Mouse (Mus musculus): ENCODE results near the gene Hsd3b7.
"Not testable (repeated sequence)": the region's sequence is repeated elsewhere in the genome, so short reads cannot be mapped to it uniquely, and the experiment has no call there.

Hsd3b7 gene

GRCm38 (mm10) chr7:127817053-127817452 lies 16.6 kb downstream of the Hsd3b7 start:
- no peak for DNase-seq (ENCODE audit: inconsistent ontology term)

DNA sequence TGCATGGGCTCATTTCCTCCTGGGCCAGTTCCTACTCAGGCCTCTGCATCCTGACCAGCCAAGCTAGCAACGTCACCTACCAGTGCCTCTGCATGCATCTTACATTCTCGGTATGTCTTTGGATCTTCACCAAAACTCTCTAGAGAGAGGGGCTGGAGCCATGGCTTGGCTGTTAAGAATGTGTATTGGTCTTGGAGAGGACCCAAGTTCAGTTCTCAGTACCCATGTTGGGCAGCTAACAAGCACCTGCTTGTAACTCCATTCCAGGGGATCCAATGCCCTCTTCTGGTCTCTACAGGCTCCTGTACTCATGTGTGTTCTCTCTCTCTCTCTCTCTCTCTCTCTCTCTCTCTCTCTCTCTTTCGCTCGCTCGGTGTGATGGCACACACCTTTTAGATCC lies 17.4 kb downstream of the Hsd3b7 start:
- no peak for DNase-seq (ENCODE audit: inconsistent ontology term)

GRCm38 (mm10) chr7:127820836-127821509 lies 20.6 kb downstream of the Hsd3b7 start:
- no peak for DNase-seq (ENCODE audit: inconsistent ontology term)

GRCm38 (mm10) chr7:127822494-127822893 lies 22.1 kb downstream of the Hsd3b7 start:
- DNase-seq (ENCODE audit: inconsistent ontology term): no peak

DNA sequence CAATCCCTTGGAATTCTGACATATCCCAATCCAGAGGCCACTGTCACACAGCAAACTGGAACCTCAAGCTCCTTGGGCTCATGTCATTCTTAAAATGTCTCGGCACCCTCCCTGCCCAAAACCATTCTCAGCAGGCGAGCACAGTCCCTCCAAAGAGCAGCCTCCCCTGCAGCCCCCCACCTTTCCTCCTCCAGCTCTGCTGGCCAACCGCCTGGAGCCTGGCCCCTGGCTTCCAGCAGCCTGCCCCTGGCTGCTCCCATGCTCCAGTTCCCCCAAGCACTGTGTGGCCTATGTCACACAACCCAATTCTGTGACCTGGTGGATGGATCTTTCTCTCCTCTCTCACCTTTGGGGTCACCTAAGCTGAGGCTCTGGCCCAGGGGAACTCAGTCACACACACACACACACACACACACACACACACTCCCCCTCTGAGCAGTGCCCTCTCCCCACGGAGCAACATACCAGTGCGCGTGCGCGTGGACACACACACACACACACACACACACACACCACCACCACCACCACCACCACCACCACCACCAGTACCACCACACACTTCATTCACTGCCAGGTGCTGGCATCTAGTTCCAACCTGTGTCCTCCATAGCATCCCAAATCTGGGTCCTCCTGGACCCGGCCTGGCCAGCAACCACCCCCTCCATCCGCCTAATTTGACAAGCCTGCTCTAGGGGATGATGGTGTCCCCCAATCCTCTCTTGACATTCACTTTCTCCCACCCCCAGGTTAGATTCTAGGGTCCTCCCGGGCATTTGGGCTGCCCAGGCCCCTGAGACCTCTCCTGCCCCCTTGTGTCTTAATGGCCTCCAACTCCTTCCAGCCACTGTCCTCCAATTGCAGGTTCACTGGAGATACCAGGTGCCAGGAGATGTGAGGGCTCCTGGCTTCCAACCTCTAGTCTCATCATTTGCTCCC lies 23.1 kb downstream of the Hsd3b7 start:
- no peak for DNase-seq (ENCODE audit: inconsistent ontology term)

GRCm38 (mm10) chr7:127824176-127824871 lies 23.9 kb downstream of the Hsd3b7 start, which contains the start of the genes Stx4a and Stx1b:
TSS of gene Stx4a (plus strand) at chr7:127824294.
TSS of gene Stx1b (minus strand) at chr7:127824549.
- peak; percentile 79 for DNase-seq (ENCODE audit: inconsistent ontology term)

DNA sequence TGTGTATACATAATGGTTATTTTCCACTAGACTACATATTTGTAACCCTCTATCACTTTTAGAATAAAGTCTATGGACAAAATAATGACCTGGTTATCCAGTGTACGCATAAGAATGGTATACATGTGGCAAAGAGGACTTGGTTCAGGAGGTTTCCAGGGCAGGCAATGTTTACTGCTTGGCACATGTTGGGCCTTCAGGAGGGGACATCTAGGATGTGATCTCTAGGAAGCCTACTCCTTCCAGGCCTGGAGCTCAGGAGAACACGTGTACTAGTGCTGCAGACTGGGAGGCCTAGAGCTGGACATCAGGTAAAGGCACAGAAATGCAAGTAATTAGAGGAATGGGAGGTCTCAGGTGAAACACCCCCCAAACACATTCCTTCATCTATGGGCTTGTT lies 35.1 kb downstream of the Hsd3b7 start:
- no peak for DNase-seq (ENCODE audit: inconsistent ontology term)

GRCm38 (mm10) chr7:127837473-127837872 lies 37.1 kb downstream of the Hsd3b7 start:
- DNase-seq (ENCODE audit: inconsistent ontology term): no peak

DNA sequence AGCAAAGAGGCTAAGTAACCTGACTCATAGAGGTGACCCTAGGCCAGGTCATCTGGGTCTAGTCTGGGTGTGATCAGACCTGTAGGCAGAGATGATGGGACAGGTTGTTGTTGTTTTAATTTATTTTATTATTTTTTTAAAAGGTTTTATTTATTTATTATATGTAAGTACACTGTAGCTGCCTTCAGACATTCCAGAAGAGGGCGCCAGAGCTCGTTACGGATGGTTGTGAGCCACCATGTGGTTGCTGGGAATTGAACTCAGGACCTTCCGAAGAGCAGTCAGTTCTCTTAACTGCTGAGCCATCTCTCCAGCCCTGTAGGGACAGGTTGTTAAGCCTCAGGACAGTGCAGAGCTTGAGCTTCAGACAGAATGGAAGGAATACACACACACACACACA lies 37.5 kb downstream of the Hsd3b7 start:
- not testable (repeated sequence) for DNase-seq (ENCODE audit: inconsistent ontology term)

- DNase-seq (ENCODE audit: inconsistent ontology term): not testable (repeated sequence)
These were observed 39.6 kb downstream of the Hsd3b7 start for GRCm38 (mm10) chr7:127840031-127840430.

GRCm38 (mm10) chr7:127840886-127841285 lies 40.5 kb downstream of the Hsd3b7 start:
- DNase-seq (ENCODE audit: inconsistent ontology term): no peak

DNA sequence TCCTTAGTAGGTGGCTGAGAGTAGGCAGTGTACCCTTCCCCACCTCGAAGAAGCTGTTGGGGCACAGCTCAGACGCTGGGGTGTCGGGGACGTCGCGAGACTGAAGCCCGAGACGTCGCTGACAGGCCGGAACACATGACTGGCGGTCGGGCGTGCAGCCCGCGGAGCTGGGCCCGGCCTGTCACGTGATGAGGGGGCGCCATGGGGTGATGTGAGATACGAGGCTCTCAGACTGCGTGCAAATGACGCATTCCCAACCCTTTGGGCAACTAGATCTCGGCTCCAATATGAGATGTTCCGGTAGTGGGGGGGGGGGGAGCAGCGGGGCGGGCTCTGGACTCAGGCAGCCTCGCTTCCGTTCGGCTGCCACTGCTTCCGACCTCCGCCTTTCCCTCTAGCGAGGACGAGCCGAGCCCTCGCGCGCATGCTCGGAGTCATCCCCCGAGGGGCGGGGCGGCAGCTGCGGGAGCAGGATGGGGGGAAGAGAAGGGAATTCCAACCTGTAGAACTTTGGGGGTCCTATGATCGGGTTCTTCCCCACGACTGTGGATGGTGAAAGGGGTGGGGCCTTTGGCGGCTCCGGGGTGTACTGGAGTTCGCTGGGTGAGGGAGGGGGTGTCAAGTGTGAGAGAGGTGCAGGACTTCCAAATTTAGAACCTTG lies 41.1 kb downstream of the Hsd3b7 start:
- peak; percentile 97 for DNase-seq (ENCODE audit: inconsistent ontology term)

GRCm38 (mm10) chr7:127842001-127842718 lies 41.8 kb downstream of the Hsd3b7 start:
- peak; percentile 79 for DNase-seq (ENCODE audit: inconsistent ontology term)

GRCm38 (mm10) chr7:127849973-127850875 lies 49.8 kb downstream of the Hsd3b7 start:
- no peak for DNase-seq (ENCODE audit: inconsistent ontology term)

- DNase-seq (ENCODE audit: inconsistent ontology term): peak; percentile 12
These were observed 50.5 kb downstream of the Hsd3b7 start for GRCm38 (mm10) chr7:127850906-127851305.
